Mouse (Mus musculus): Measurements from ENCODE around the gene Gpa33. TPM values are rescaled to one million over a fixed set of nuclear protein-coding genes. Genes with fewer than 3 reads are reported as not detected.
A peak's percentile ranks its signal among the peaks of the same experiment; 100 is the strongest.

Gene Gpa33
- polyA plus RNA-seq, 1 experiment from 2014 or later, result 50.4 TPM

GRCm38 (mm10) chr1:166151341-166151740 lies 21.3 kb downstream of the Gpa33 start:
- Histone ChIP-seq H3K4me1 (replicated peaks; ENCODE audit: control insufficient read depth, insufficient read depth, low read length) (peaks cover 4% of the 10 kb centered on the region), H3K9me3 (ENCODE audit: control insufficient read depth, low read length) (no peaks in the 10 kb centered on the region), H3K27ac (ENCODE audit: low read depth) (no peak overlapping the region), H3K4me2 (ENCODE audit: low read length) (no peak overlapping the region), H3K4me3 (ENCODE audit: low read depth, low read length) (no peak overlapping the region), H3K27me3 (replicated peaks; ENCODE audit: control insufficient read depth, insufficient read depth, low read length) (peaks cover 17% of the 10 kb centered on the region), H3K36me3 (ENCODE audit: control insufficient read depth, insufficient read depth, low read length) (no peaks in the 10 kb centered on the region), H3K9ac (ENCODE audit: low read length) (no peak overlapping the region)
- no peak for DNase-seq (ENCODE audit: low spot score)
- ATAC-seq (replicated peaks; ENCODE audit: low FRiP score, low TSS enrichment, low read depth), result no peak
- WGBS, result 67% methylated on average over 11 of the region's 11 CpGs

- Histone ChIP-seq H3K36me3 (ENCODE audit: control insufficient read depth, insufficient read depth, low read length) (no peaks in the 10 kb centered on the region), H3K27ac (ENCODE audit: low read depth) (no peak overlapping the region), H3K9me3 (ENCODE audit: control insufficient read depth, low read length) (no peaks in the 10 kb centered on the region), H3K4me3 (ENCODE audit: low read depth, low read length) (no peak overlapping the region), H3K27me3 (replicated peaks; ENCODE audit: control insufficient read depth, insufficient read depth, low read length) (peaks cover 19% of the 10 kb centered on the region), H3K9ac (ENCODE audit: low read length) (no peak overlapping the region), H3K4me1 (replicated peaks; ENCODE audit: control insufficient read depth, insufficient read depth, low read length) (peaks cover 4% of the 10 kb centered on the region), H3K4me2 (ENCODE audit: low read length) (no peak overlapping the region)
- DNase-seq (ENCODE audit: low spot score), result no peak
- WGBS, result 90% methylated on average over 10 of the region's 10 CpGs
- ATAC-seq (replicated peaks; ENCODE audit: low FRiP score, low TSS enrichment, low read depth), result no peak
Observed at GRCm38 (mm10) chr1:166152034-166152433, 22.0 kb downstream of the Gpa33 start.

GRCm38 (mm10) chr1:166153351-166154120 lies 23.5 kb downstream of the Gpa33 start:
- Histone ChIP-seq H3K4me1 (replicated peaks; ENCODE audit: control insufficient read depth, insufficient read depth, low read length) (peaks cover 4% of the 10 kb centered on the region), H3K27me3 (replicated peaks; ENCODE audit: control insufficient read depth, insufficient read depth, low read length) (peaks cover 19% of the 10 kb centered on the region), H3K4me2 (ENCODE audit: low read length) (no peak overlapping the region), H3K4me3 (ENCODE audit: low read depth, low read length) (no peak overlapping the region), H3K9ac (ENCODE audit: low read length) (no peak overlapping the region), H3K27ac (ENCODE audit: low read depth) (no peak overlapping the region), H3K9me3 (ENCODE audit: control insufficient read depth, low read length) (no peaks in the 10 kb centered on the region), H3K36me3 (ENCODE audit: control insufficient read depth, insufficient read depth, low read length) (no peaks in the 10 kb centered on the region)
- ATAC-seq (replicated peaks; ENCODE audit: low FRiP score, low TSS enrichment, low read depth), result no peak
- peak; percentile 94 for DNase-seq (ENCODE audit: low spot score)
- WGBS, result 12% methylated on average over 18 of the region's 18 CpGs

- H3K9ac ChIP-seq (ENCODE audit: low read length), result peak overlapping the region; percentile 7; the same call in 1 of the 2 replicates
- DNase-seq (ENCODE audit: low spot score), result peak; percentile 91
- 9% methylated on average over 29 of the region's 29 CpGs for WGBS
- peaks cover 4% of the 10 kb centered on the region for H3K4me1 ChIP-seq (replicated peaks; ENCODE audit: control insufficient read depth, insufficient read depth, low read length)
- peak; percentile 73 for ATAC-seq (replicated peaks; ENCODE audit: low FRiP score, low TSS enrichment, low read depth)
- H3K4me2 ChIP-seq (ENCODE audit: low read length), result peak overlapping the region; percentile 39
- H3K36me3 ChIP-seq (ENCODE audit: control insufficient read depth, insufficient read depth, low read length), result no peaks in the 10 kb centered on the region
- 0 out of 2 replicates have a peak overlapping the region, but pooled peaks have one; percentile 4 for H3K4me3 ChIP-seq (ENCODE audit: low read depth, low read length)
- no peaks in the 10 kb centered on the region for H3K9me3 ChIP-seq (ENCODE audit: control insufficient read depth, low read length)
- H3K27me3 ChIP-seq (replicated peaks; ENCODE audit: control insufficient read depth, insufficient read depth, low read length), result peaks cover 24% of the 10 kb centered on the region
- H3K27ac ChIP-seq (ENCODE audit: low read depth), result no peak overlapping the region
Observed at GRCm38 (mm10) chr1:166154162-166155112, 24.4 kb downstream of the Gpa33 start.

- whole genome bisulfite sequencing, result 34% methylated on average over 10 of the region's 10 CpGs
- Histone ChIP-seq H3K9ac (ENCODE audit: low read length) (no peak overlapping the region), H3K4me1 (replicated peaks; ENCODE audit: control insufficient read depth, insufficient read depth, low read length) (peaks cover 4% of the 10 kb centered on the region), H3K4me2 (ENCODE audit: low read length) (no peak overlapping the region), H3K4me3 (ENCODE audit: low read depth, low read length) (no peak overlapping the region), H3K27ac (ENCODE audit: low read depth) (no peak overlapping the region), H3K27me3 (replicated peaks; ENCODE audit: control insufficient read depth, insufficient read depth, low read length) (peaks cover 26% of the 10 kb centered on the region), H3K9me3 (ENCODE audit: control insufficient read depth, low read length) (no peaks in the 10 kb centered on the region), H3K36me3 (ENCODE audit: control insufficient read depth, insufficient read depth, low read length) (no peaks in the 10 kb centered on the region)
- ATAC-seq (replicated peaks; ENCODE audit: low FRiP score, low TSS enrichment, low read depth) (peak; percentile 26; the same call in 1 of the 2 replicates), DNase-seq (ENCODE audit: low spot score) (no peak)
Observed at GRCm38 (mm10) chr1:166155113-166155494, 25.1 kb downstream of the Gpa33 start.

- 76% methylated on average over 12 of the region's 12 CpGs for WGBS
- no peak for DNase-seq (ENCODE audit: low spot score)
- peaks cover 4% of the 10 kb centered on the region for H3K4me1 ChIP-seq (replicated peaks; ENCODE audit: control insufficient read depth, insufficient read depth, low read length)
Observed at GRCm38 (mm10) chr1:166157712-166158111, 27.7 kb downstream of the Gpa33 start.

GRCm38 (mm10) chr1:166158664-166159063 lies 28.6 kb downstream of the Gpa33 start:
- ATAC-seq (replicated peaks; ENCODE audit: low FRiP score, low TSS enrichment, low read depth) (no peak), DNase-seq (ENCODE audit: low spot score) (no peak)
- Histone ChIP-seq H3K4me3 (ENCODE audit: low read depth, low read length) (no peak overlapping the region), H3K4me2 (ENCODE audit: low read length) (no peak overlapping the region), H3K9me3 (ENCODE audit: control insufficient read depth, low read length) (no peaks in the 10 kb centered on the region), H3K9ac (ENCODE audit: low read length) (no peak overlapping the region), H3K27me3 (replicated peaks; ENCODE audit: control insufficient read depth, insufficient read depth, low read length) (peaks cover 26% of the 10 kb centered on the region), H3K27ac (ENCODE audit: low read depth) (no peak overlapping the region), H3K4me1 (replicated peaks; ENCODE audit: control insufficient read depth, insufficient read depth, low read length) (peaks cover 4% of the 10 kb centered on the region), H3K36me3 (ENCODE audit: control insufficient read depth, insufficient read depth, low read length) (no peaks in the 10 kb centered on the region)
- WGBS, result 59% methylated on average over 9 of the region's 9 CpGs

More at GRCm38 (mm10) chr1:166157712-166158111, 27.7 kb downstream of the Gpa33 start:
- no peak for ATAC-seq (replicated peaks; ENCODE audit: low FRiP score, low TSS enrichment, low read depth)
- no peak overlapping the region for H3K4me3 ChIP-seq (ENCODE audit: low read depth, low read length)
- no peaks in the 10 kb centered on the region for H3K9me3 ChIP-seq (ENCODE audit: control insufficient read depth, low read length)
- no peak overlapping the region for H3K9ac ChIP-seq (ENCODE audit: low read length)
- H3K27me3 ChIP-seq (replicated peaks; ENCODE audit: control insufficient read depth, insufficient read depth, low read length), result peaks cover 26% of the 10 kb centered on the region
- H3K36me3 ChIP-seq (ENCODE audit: control insufficient read depth, insufficient read depth, low read length), result no peaks in the 10 kb centered on the region
- no peak overlapping the region for H3K27ac ChIP-seq (ENCODE audit: low read depth)
- no peak overlapping the region for H3K4me2 ChIP-seq (ENCODE audit: low read length)

GRCm38 (mm10) chr1:166160111-166160510 lies 30.1 kb downstream of the Gpa33 start:
- WGBS, result 52% methylated on average over 5 of the region's 5 CpGs
- Histone ChIP-seq H3K4me1 (replicated peaks; ENCODE audit: control insufficient read depth, insufficient read depth, low read length) (no peaks in the 10 kb centered on the region), H3K4me2 (ENCODE audit: low read length) (peak overlapping the region; percentile 28; the same call in 1 of the 2 replicates), H3K9ac (ENCODE audit: low read length) (no peak overlapping the region), H3K27me3 (replicated peaks; ENCODE audit: control insufficient read depth, insufficient read depth, low read length) (peaks cover 18% of the 10 kb centered on the region), H3K9me3 (ENCODE audit: control insufficient read depth, low read length) (no peaks in the 10 kb centered on the region), H3K4me3 (ENCODE audit: low read depth, low read length) (no peak overlapping the region), H3K27ac (ENCODE audit: low read depth) (no peak overlapping the region), H3K36me3 (ENCODE audit: control insufficient read depth, insufficient read depth, low read length) (no peaks in the 10 kb centered on the region)
- ATAC-seq (replicated peaks; ENCODE audit: low FRiP score, low TSS enrichment, low read depth), result no peak
- no peak for DNase-seq (ENCODE audit: low spot score)
